Mouse (Mus musculus) liver, embryonic 14.5 days (tissue): ENCODE measurements around the gene Vstm4. TPM values are rescaled to one million over a fixed set of nuclear protein-coding genes. Genes with fewer than 3 reads are reported as not detected.

Source experiments
- ATAC-seq: fragments of 200-750 bp; cut with Nextera tagmentation; 2 replicates; pipeline ENCODE4 v1.8.0; 2017; ENCODE audit warnings: moderate number of reproducible peaks, mild to moderate bottlenecking, moderate library complexity; ENCODE audit not compliant: insufficient read depth
- DNase-seq, 3 experiments: peaks; one replicate each; pipeline ENCODE4 v3.0.0-alpha.2; 2012 to 2013; ENCODE audit warnings: low read depth in 3 of 3, low spot score in 3 of 3
- H3K27ac ChIP-seq: fragments of 300-500 bp; sonication (generic); 2 replicates; pipeline ENCODE4 v1.5.1; 2014; ENCODE audit warnings: moderate library complexity, mild to moderate bottlenecking, control low read depth, inconsistent platforms
- H3K27me3 ChIP-seq: fragments of 300-500 bp; sonication (generic); 2 replicates; pipeline ENCODE4 v1.6.1; 2014; ENCODE audit warnings: mild to moderate bottlenecking, low read length, moderate library complexity; ENCODE audit not compliant: control insufficient read depth, insufficient read depth
- H3K36me3 ChIP-seq: fragments of 300-500 bp; sonication (generic); replicated peaks from 2 replicates; pipeline ENCODE4 v1.6.1; 2014; ENCODE audit warnings: low read depth; ENCODE audit not compliant: control insufficient read depth, insufficient read depth
- H3K4me1 ChIP-seq, 2 experiments: fragments of 200-500 bp in 1 of 2; fragments of 300-500 bp in 1 of 2; sonication (generic) in 1 of 2; replicated peaks; 2 replicates each; pipeline ENCODE4 v1.6.1; 2012 to 2014; ENCODE audit warnings: antibody characterized with exemption in 1 of 2, inconsistent platforms in 1 of 2, low read length in 1 of 2; ENCODE audit not compliant: control insufficient read depth in 2 of 2, insufficient read depth in 2 of 2
- H3K4me2 ChIP-seq: fragments of 300-500 bp; sonication (generic); 2 replicates; pipeline ENCODE4 v1.6.1; 2014; ENCODE audit warnings: low read depth, mild to moderate bottlenecking, control low read depth, moderate library complexity
- H3K4me3 ChIP-seq, 2 experiments: fragments of 200-500 bp in 1 of 2; fragments of 300-500 bp in 1 of 2; sonication (generic) in 1 of 2; 2 replicates each; pipeline ENCODE4 v1.5.1; 2012 to 2014; ENCODE audit warnings: low read depth in 2 of 2, low read length in 2 of 2, mild to moderate bottlenecking in 2 of 2, control low read depth in 1 of 2, inconsistent platforms in 1 of 2, moderate library complexity in 1 of 2; ENCODE audit not compliant: insufficient read depth in 1 of 2
- H3K9ac ChIP-seq: fragments of 300-500 bp; sonication (generic); replicated peaks from 2 replicates; pipeline ENCODE4 v1.6.1; 2014; ENCODE audit warnings: mild to moderate bottlenecking, control low read depth, moderate library complexity
- H3K9me3 ChIP-seq: fragments of 300-500 bp; sonication (generic); 2 replicates; pipeline ENCODE4 v1.6.1; 2016; ENCODE audit warnings: low read length, mixed read lengths; ENCODE audit not compliant: control insufficient read depth
- CTCF ChIP-seq: IDR thresholded peaks from 2 replicates; pipeline ENCODE4 v1.5.1; 2016; ENCODE audit warnings: antibody characterized with exemption, low read depth, control low read depth
- EP300 ChIP-seq: IDR thresholded peaks from 2 replicates; pipeline ENCODE4 v1.6.1; 2016; ENCODE audit warnings: antibody characterized with exemption, low read depth
- WGBS: fragments of 180-500 bp; shearing (Covaris S2); extraction: QIAGEN DNeasy Blood & Tissue Kit; methylation state at CpG from one replicate; pipeline ENCODE4 v1.1.7; 2014; ENCODE audit not compliant: insufficient replicate concordance; 5-methylcytosine and 5-hydroxymethylcytosine counted together
- polyA plus RNA-seq, 2 experiments: library from polyadenylated mRNA; depleted of rRNA in 1 of 2; stranded (reverse) in 1 of 2; unstranded in 1 of 2; fragments of >200 nt; fragmentation: Nextera tagmentation in 1 of 2; extraction: Ambion mirVana in 1 of 2; gene quantifications; 2 replicates each; pipeline versions ENCODE4 v1.2.1 to v1.2.3; 2012 to 2014

Gene Vstm4
- 1.2 and 1.6 TPM in 2 replicates for polyA plus RNA-seq (2012; rRNA removed)
- polyA plus RNA-seq (2014; fragmentation: Nextera tagmentation; extraction: Ambion mirVana): 3.3 and 3.4 TPM in 2 replicates

- Histone ChIP-seq H3K27ac (no peak within 1 kb of the TSS), H3K36me3 (no peaks in the 10 kb centered on the region), H3K9ac (no peak within 1 kb of the TSS), H3K4me3 (peak within 1 kb of the TSS; percentile 21 to 28), H3K27me3 (peaks cover 18% of the 10 kb centered on the region), H3K9me3 (no peaks in the 10 kb centered on the region), H3K4me1 (peaks cover 0 to 11% of the 10 kb centered on the region in 2 experiments; a peak in 2 of 4 replicates), H3K4me2 (peak within 1 kb of the TSS; percentile 27)
- no peak for TF ChIP-seq CTCF
- TF ChIP-seq EP300: no peak
- DNase-seq (no peak), ATAC-seq (no peak)
- WGBS: under 1% methylated on average over 68 of the region's 68 CpGs
Measured at GRCm38 (mm10) chr14:32856681-32857328, at the start of gene Vstm4. TSS of gene Vstm4 (plus strand) at chr14:32856756.

- H3K4me3 ChIP-seq: no peak overlapping the region
- ATAC-seq: no peak
- no peaks in the 10 kb centered on the region for H3K36me3 ChIP-seq
- no peak for DNase-seq
- no peak overlapping the region for H3K27ac ChIP-seq
- no peaks in the 10 kb centered on the region for H3K9me3 ChIP-seq
- no peak overlapping the region for H3K9ac ChIP-seq
- no peak for TF ChIP-seq EP300
- no peak for TF ChIP-seq CTCF
- no peak overlapping the region for H3K4me2 ChIP-seq
- no peaks in the 10 kb centered on the region for H3K27me3 ChIP-seq
- no peaks in the 10 kb centered on the region for H3K4me1 ChIP-seq
Measured at GRCm38 (mm10) chr14:32810111-32810510, 46.4 kb upstream of the Vstm4 start.

GRCm38 (mm10) chr14:32812429-32812828 is 44.1 kb upstream of the Vstm4 start:
- no peak overlapping the region for H3K4me2 ChIP-seq
- no peaks in the 10 kb centered on the region for H3K36me3 ChIP-seq
- no peaks in the 10 kb centered on the region for H3K4me1 ChIP-seq
- H3K9ac ChIP-seq: no peak overlapping the region
- H3K27me3 ChIP-seq: no peaks in the 10 kb centered on the region
- ATAC-seq: no peak
- no peaks in the 10 kb centered on the region for H3K9me3 ChIP-seq
- no peak overlapping the region for H3K27ac ChIP-seq
- WGBS: 31% methylated on average over 6 of the region's 6 CpGs
- no peak overlapping the region for H3K4me3 ChIP-seq
- TF ChIP-seq CTCF: no peak
- no peak for TF ChIP-seq EP300
- DNase-seq: no peak

GRCm38 (mm10) chr14:32814961-32815360 is 41.6 kb upstream of the Vstm4 start:
- H3K4me3 ChIP-seq: no peak overlapping the region
- TF ChIP-seq CTCF: no peak
- TF ChIP-seq EP300: no peak
- H3K4me2 ChIP-seq: no peak overlapping the region
- ATAC-seq (no peak), DNase-seq (no peak)
- H3K27ac ChIP-seq: no peak overlapping the region
- no peaks in the 10 kb centered on the region for H3K36me3 ChIP-seq
- H3K9ac ChIP-seq: no peak overlapping the region
- H3K27me3 ChIP-seq: no peaks in the 10 kb centered on the region
- no peaks in the 10 kb centered on the region for H3K4me1 ChIP-seq
- 40% methylated on average over 4 of the region's 4 CpGs for WGBS
- no peaks in the 10 kb centered on the region for H3K9me3 ChIP-seq

- no peaks in the 10 kb centered on the region for H3K9me3 ChIP-seq
- 46% methylated on average over 4 of the region's 4 CpGs for WGBS
- no peak overlapping the region for H3K4me3 ChIP-seq
- no peaks in the 10 kb centered on the region for H3K4me1 ChIP-seq
- no peak for ATAC-seq
- no peak for DNase-seq
- TF ChIP-seq EP300 (no peak), CTCF (no peak; the same call in 1 of the 2 replicates)
- H3K4me2 ChIP-seq: no peak overlapping the region
- no peak overlapping the region for H3K27ac ChIP-seq
- no peaks in the 10 kb centered on the region for H3K27me3 ChIP-seq
- H3K36me3 ChIP-seq: no peaks in the 10 kb centered on the region
- H3K9ac ChIP-seq: no peak overlapping the region
Measured at GRCm38 (mm10) chr14:32816533-32816932, 40.0 kb upstream of the Vstm4 start.
